Mouse (Mus musculus) limb, embryonic 13.5 days (tissue): ENCODE results near the gene Flt1. TPM values are rescaled to one million over a fixed set of nuclear protein-coding genes. Genes with fewer than 3 reads are reported as not detected.

Experiments
- ATAC-seq: fragments of 200-750 bp; cut with Nextera tagmentation; 2 replicates; pipeline ENCODE4 v1.8.0; 2017; ENCODE audit warnings: low read depth, moderate number of reproducible peaks, moderate TSS enrichment; ENCODE audit not compliant: low FRiP score
- H3K27ac ChIP-seq: fragments of 300-500 bp; sonication (generic); 2 replicates; pipeline ENCODE4 v1.5.1; 2015; ENCODE audit warnings: inconsistent platforms, mild to moderate bottlenecking, moderate library complexity
- H3K27me3 ChIP-seq: fragments of 300-500 bp; sonication (generic); 2 replicates; pipeline ENCODE4 v1.6.1; 2015; ENCODE audit warnings: mild to moderate bottlenecking, inconsistent platforms
- H3K36me3 ChIP-seq: fragments of 300-500 bp; sonication (generic); 2 replicates; pipeline ENCODE4 v1.6.1; 2015; ENCODE audit warnings: inconsistent platforms, mild to moderate bottlenecking, moderate library complexity
- H3K4me1 ChIP-seq: fragments of 300-500 bp; sonication (generic); 2 replicates; pipeline ENCODE4 v1.6.1; 2015; ENCODE audit warnings: inconsistent platforms
- H3K4me2 ChIP-seq: fragments of 300-500 bp; sonication (generic); replicated peaks from 2 replicates; pipeline ENCODE4 v1.6.1; 2015; ENCODE audit warnings: inconsistent platforms, mild to moderate bottlenecking, moderate library complexity
- H3K4me3 ChIP-seq: fragments of 300-500 bp; sonication (generic); 2 replicates; pipeline ENCODE4 v1.5.1; 2015; ENCODE audit warnings: moderate library complexity, mild to moderate bottlenecking, inconsistent platforms
- H3K9ac ChIP-seq: fragments of 300-500 bp; sonication (generic); 2 replicates; pipeline ENCODE4 v1.6.1; 2015; ENCODE audit warnings: mild to moderate bottlenecking, inconsistent platforms
- H3K9me3 ChIP-seq: fragments of 300-500 bp; sonication (generic); 2 replicates; pipeline ENCODE4 v1.6.1; 2016; ENCODE audit warnings: inconsistent platforms
- WGBS: fragments of 180-500 bp; shearing (Covaris S2); methylation state at CpG from one replicate; pipeline ENCODE4 v1.1.7; 2015; 5-methylcytosine and 5-hydroxymethylcytosine counted together
- polyA plus RNA-seq: library from polyadenylated mRNA; unstranded; fragments of >200 nt; fragmentation: Nextera tagmentation; extraction: Ambion mirVana; gene quantifications from 2 replicates; pipeline ENCODE4 v1.2.1, GENCODE M21; 2015

Gene Flt1
- polyA plus RNA-seq, 1 experiment from 2014 or later, result 9.5 TPM

- H3K4me1 ChIP-seq, result no peaks in the 10 kb centered on the region
- ATAC-seq, result peak; percentile 40; the same call in 1 of the 2 replicates
- no peaks in the 10 kb centered on the region for H3K9me3 ChIP-seq
- H3K36me3 ChIP-seq, result no peaks in the 10 kb centered on the region
- H3K4me3 ChIP-seq, result no peak overlapping the region
- no peak overlapping the region for H3K27ac ChIP-seq
- WGBS, result 44% methylated on average over 14 of the region's 14 CpGs
- no peaks in the 10 kb centered on the region for H3K27me3 ChIP-seq
- H3K4me2 ChIP-seq, result no peak overlapping the region; the same call in 1 of the 2 replicates
- H3K9ac ChIP-seq, result no peak overlapping the region
These were observed 142.0 kb downstream of the Flt1 start for GRCm38 (mm10) chr5:147583702-147584298.

- no peaks in the 10 kb centered on the region for H3K36me3 ChIP-seq
- WGBS, result 81% methylated on average over 13 of the region's 13 CpGs
- ATAC-seq, result no peak
- H3K4me3 ChIP-seq, result no peak overlapping the region
- no peak overlapping the region for H3K27ac ChIP-seq
- peaks cover 5% of the 10 kb centered on the region; the same call in 1 of the 2 replicates for H3K27me3 ChIP-seq
- H3K9me3 ChIP-seq, result no peaks in the 10 kb centered on the region
- H3K9ac ChIP-seq, result no peak overlapping the region
- H3K4me2 ChIP-seq, result no peak overlapping the region
- H3K4me1 ChIP-seq, result no peaks in the 10 kb centered on the region
These were observed 145.6 kb downstream of the Flt1 start for GRCm38 (mm10) chr5:147580181-147580580.

- H3K4me2 ChIP-seq, result no peak overlapping the region
- 83% methylated on average over 8 of the region's 8 CpGs for WGBS
- H3K9ac ChIP-seq, result no peak overlapping the region
- no peak for ATAC-seq
- no peak overlapping the region for H3K4me3 ChIP-seq
- H3K27ac ChIP-seq, result no peak overlapping the region
- peaks cover 5% of the 10 kb centered on the region; the same call in 1 of the 2 replicates for H3K27me3 ChIP-seq
- no peaks in the 10 kb centered on the region for H3K9me3 ChIP-seq
- H3K36me3 ChIP-seq, result no peaks in the 10 kb centered on the region
- H3K4me1 ChIP-seq, result no peaks in the 10 kb centered on the region
These were observed 146.1 kb downstream of the Flt1 start for GRCm38 (mm10) chr5:147579691-147580090.

- Histone ChIP-seq H3K4me1 (no peaks in the 10 kb centered on the region), H3K27me3 (peaks cover 5% of the 10 kb centered on the region; the same call in 1 of the 2 replicates), H3K36me3 (no peaks in the 10 kb centered on the region), H3K4me3 (no peak overlapping the region), H3K9me3 (no peaks in the 10 kb centered on the region), H3K4me2 (no peak overlapping the region), H3K27ac (no peak overlapping the region), H3K9ac (no peak overlapping the region)
- 91% methylated on average over 7 of the region's 7 CpGs for WGBS
- no peak for ATAC-seq
These were observed 146.7 kb downstream of the Flt1 start for GRCm38 (mm10) chr5:147579148-147579547.

- H3K36me3 ChIP-seq, result no peaks in the 10 kb centered on the region
- H3K27ac ChIP-seq, result no peak overlapping the region
- H3K4me1 ChIP-seq, result no peaks in the 10 kb centered on the region
- H3K9ac ChIP-seq, result no peak overlapping the region
- H3K4me3 ChIP-seq, result no peak overlapping the region
- 40% methylated on average over 6 of the region's 6 CpGs for WGBS
- no peak; the same call in 1 of the 2 replicates for ATAC-seq
- no peaks in the 10 kb centered on the region for H3K9me3 ChIP-seq
- peaks cover 5% of the 10 kb centered on the region; the same call in 1 of the 2 replicates for H3K27me3 ChIP-seq
- H3K4me2 ChIP-seq, result no peak overlapping the region
These were observed 148.8 kb downstream of the Flt1 start for GRCm38 (mm10) chr5:147577003-147577402.

- H3K9me3 ChIP-seq, result no peaks in the 10 kb centered on the region
- no peaks in the 10 kb centered on the region for H3K36me3 ChIP-seq
- no peak overlapping the region for H3K4me2 ChIP-seq
- H3K9ac ChIP-seq, result no peak overlapping the region
- H3K27ac ChIP-seq, result no peak overlapping the region
- no peaks in the 10 kb centered on the region for H3K4me1 ChIP-seq
- 70% methylated on average over 8 of the region's 8 CpGs for WGBS
- ATAC-seq, result no peak
- no peak overlapping the region for H3K4me3 ChIP-seq
- peaks cover 5% of the 10 kb centered on the region; the same call in 1 of the 2 replicates for H3K27me3 ChIP-seq
These were observed 151.3 kb downstream of the Flt1 start for GRCm38 (mm10) chr5:147574517-147574916.

- 85% methylated on average over 1 of the region's 1 CpGs for WGBS
- no peak overlapping the region for H3K4me3 ChIP-seq
- H3K36me3 ChIP-seq, result no peaks in the 10 kb centered on the region
- H3K27me3 ChIP-seq, result peaks cover 5% of the 10 kb centered on the region; the same call in 1 of the 2 replicates
- H3K4me1 ChIP-seq, result no peaks in the 10 kb centered on the region
- no peaks in the 10 kb centered on the region for H3K9me3 ChIP-seq
- no peak overlapping the region for H3K27ac ChIP-seq
- H3K4me2 ChIP-seq, result no peak overlapping the region
- no peak for ATAC-seq
- H3K9ac ChIP-seq, result no peak overlapping the region
These were observed 152.3 kb downstream of the Flt1 start for GRCm38 (mm10) chr5:147573555-147573954.

- Histone ChIP-seq H3K4me1 (no peaks in the 10 kb centered on the region), H3K27ac (no peak overlapping the region), H3K36me3 (no peaks in the 10 kb centered on the region), H3K4me3 (no peak overlapping the region), H3K9ac (no peak overlapping the region), H3K27me3 (peaks cover 5% of the 10 kb centered on the region; the same call in 1 of the 2 replicates), H3K9me3 (no peaks in the 10 kb centered on the region), H3K4me2 (no peak overlapping the region)
- no peak for ATAC-seq
- WGBS, result 85% methylated on average over 7 of the region's 7 CpGs
These were observed 153.1 kb downstream of the Flt1 start for GRCm38 (mm10) chr5:147572695-147573094.

- WGBS, result 60% methylated on average over 7 of the region's 7 CpGs
- Histone ChIP-seq H3K27me3 (no peaks in the 10 kb centered on the region), H3K4me3 (no peak overlapping the region), H3K27ac (no peak overlapping the region), H3K4me1 (peaks cover 11% of the 10 kb centered on the region; the same call in 1 of the 2 replicates), H3K36me3 (no peaks in the 10 kb centered on the region), H3K4me2 (no peak overlapping the region), H3K9ac (no peak overlapping the region), H3K9me3 (no peaks in the 10 kb centered on the region)
- no peak for ATAC-seq
These were observed 159.5 kb downstream of the Flt1 start for GRCm38 (mm10) chr5:147566335-147566734.

GRCm38 (mm10) chr5:147565444-147565843 is 160.4 kb downstream of the Flt1 start:
- H3K27ac ChIP-seq, result no peak overlapping the region
- H3K9me3 ChIP-seq, result no peaks in the 10 kb centered on the region
- H3K9ac ChIP-seq, result no peak overlapping the region
- H3K27me3 ChIP-seq, result no peaks in the 10 kb centered on the region
- no peak overlapping the region for H3K4me2 ChIP-seq
- H3K36me3 ChIP-seq, result no peaks in the 10 kb centered on the region
- peaks cover 11% of the 10 kb centered on the region; the same call in 1 of the 2 replicates for H3K4me1 ChIP-seq
- 78% methylated on average over 7 of the region's 7 CpGs for WGBS
- no peak overlapping the region for H3K4me3 ChIP-seq
- no peak for ATAC-seq

- 23% methylated on average over 16 of the region's 16 CpGs for whole genome bisulfite sequencing
- peaks cover 11% of the 10 kb centered on the region; the same call in 1 of the 2 replicates for H3K4me1 ChIP-seq
- no peaks in the 10 kb centered on the region for H3K9me3 ChIP-seq
- peak overlapping the region; percentile 41 for H3K4me2 ChIP-seq
- H3K4me3 ChIP-seq, result no peak overlapping the region
- no peak overlapping the region for H3K27ac ChIP-seq
- H3K36me3 ChIP-seq, result no peaks in the 10 kb centered on the region
- no peaks in the 10 kb centered on the region for H3K27me3 ChIP-seq
- no peak for ATAC-seq
- H3K9ac ChIP-seq, result no peak overlapping the region
These were observed 161.6 kb downstream of the Flt1 start for GRCm38 (mm10) chr5:147564140-147564590.

GRCm38 (mm10) chr5:147563511-147564139 is 162.2 kb downstream of the Flt1 start:
- H3K27ac ChIP-seq, result no peak overlapping the region
- H3K9me3 ChIP-seq, result no peaks in the 10 kb centered on the region
- peak overlapping the region; percentile 41 for H3K4me2 ChIP-seq
- no peak overlapping the region for H3K9ac ChIP-seq
- no peaks in the 10 kb centered on the region for H3K36me3 ChIP-seq
- WGBS, result 51% methylated on average over 18 of the region's 18 CpGs
- no peaks in the 10 kb centered on the region for H3K27me3 ChIP-seq
- peaks cover 11% of the 10 kb centered on the region; the same call in 1 of the 2 replicates for H3K4me1 ChIP-seq
- H3K4me3 ChIP-seq, result no peak overlapping the region
- peak; percentile 48; the same call in 1 of the 2 replicates for ATAC-seq
